Mouse (Mus musculus) hindbrain, embryonic 11.5 days (tissue): ENCODE data around the gene Paics. TPM values are rescaled to one million over a fixed set of nuclear protein-coding genes. Genes with fewer than 3 reads are reported as not detected.
"Not testable (repeated sequence)": the region's sequence is repeated elsewhere in the genome, so short reads cannot be mapped to it uniquely, and the experiment has no call there.

ENCODE experiments used
- ATAC-seq: fragments of 200-750 bp; cut with Nextera tagmentation; 2 replicates; pipeline ENCODE4 v1.8.0; 2017; ENCODE audit warnings: mild to moderate bottlenecking, moderate TSS enrichment, moderate library complexity; ENCODE audit not compliant: low FRiP score
- DNase-seq: peaks from one replicate; pipeline ENCODE4 v3.0.0-alpha.2; 2015; ENCODE audit warnings: low spot score
- H3K27ac ChIP-seq: fragments of 300-500 bp; sonication (generic); 2 replicates; pipeline ENCODE4 v1.5.1; 2014; ENCODE audit warnings: mild to moderate bottlenecking, low read depth, low read length
- H3K27me3 ChIP-seq: fragments of 300-500 bp; sonication (generic); 2 replicates; pipeline ENCODE4 v1.6.1; 2014; ENCODE audit warnings: mild to moderate bottlenecking, low read length, moderate library complexity, mixed read lengths; ENCODE audit not compliant: control insufficient read depth, insufficient read depth
- H3K36me3 ChIP-seq: fragments of 300-500 bp; sonication (generic); 2 replicates; pipeline ENCODE4 v1.6.1; 2014; ENCODE audit warnings: mild to moderate bottlenecking, low read length, moderate library complexity, mixed read lengths; ENCODE audit not compliant: control insufficient read depth, insufficient read depth
- H3K4me1 ChIP-seq: fragments of 300-500 bp; sonication (generic); replicated peaks from 2 replicates; pipeline ENCODE4 v1.6.1; 2014; ENCODE audit warnings: low read length, mixed read lengths; ENCODE audit not compliant: control insufficient read depth, insufficient read depth
- H3K4me2 ChIP-seq: fragments of 300-500 bp; sonication (generic); replicated peaks from 2 replicates; pipeline ENCODE4 v1.6.1; 2014; ENCODE audit warnings: mild to moderate bottlenecking, low read depth, low read length
- H3K4me3 ChIP-seq: fragments of 300-500 bp; sonication (generic); 2 replicates; pipeline ENCODE4 v1.5.1; 2014; ENCODE audit warnings: low read depth, low read length
- H3K9ac ChIP-seq: fragments of 300-500 bp; sonication (generic); 2 replicates; pipeline ENCODE4 v1.6.1; 2014; ENCODE audit warnings: low read depth, low read length
- H3K9me3 ChIP-seq: fragments of 300-500 bp; sonication (generic); 2 replicates; pipeline ENCODE4 v1.6.1; 2016; ENCODE audit warnings: low read length; ENCODE audit not compliant: control insufficient read depth
- WGBS: fragments of 180-500 bp; shearing (Covaris S2); extraction: QIAGEN DNeasy Blood & Tissue Kit; methylation state at CpG from one replicate; pipeline ENCODE4 v1.1.7; 2014; 5-methylcytosine and 5-hydroxymethylcytosine counted together
- polyA plus RNA-seq: library from polyadenylated mRNA; unstranded; fragments of >200 nt; fragmentation: Nextera tagmentation; extraction: Ambion mirVana; gene quantifications from 2 replicates; pipeline ENCODE4 v1.2.1, GENCODE M21; 2014

Paics gene
- polyA plus RNA-seq, 1 experiment from 2014 or later, result 351 TPM

- no peak overlapping the region for H3K4me3 ChIP-seq
- H3K36me3 ChIP-seq, result peaks cover 10% of the 10 kb centered on the region; the same call in 1 of the 2 replicates
- H3K27ac ChIP-seq, result no peak overlapping the region
- DNase-seq (no peak), ATAC-seq (no peak)
- H3K9ac ChIP-seq, result no peak overlapping the region
- H3K4me2 ChIP-seq, result no peak overlapping the region
- H3K27me3 ChIP-seq, result no peaks in the 10 kb centered on the region
- H3K9me3 ChIP-seq, result no peaks in the 10 kb centered on the region
- no peaks in the 10 kb centered on the region for H3K4me1 ChIP-seq
- WGBS, result 98% methylated on average over 1 of the region's 1 CpGs
Measured at GRCm38 (mm10) chr5:76957954-76958353, 6.8 kb downstream of the Paics start.

GRCm38 (mm10) chr5:76959587-76959986 is 8.5 kb downstream of the Paics start:
- ATAC-seq, result no peak
- 86% methylated on average over 5 of the region's 5 CpGs for WGBS
- peaks cover 10% of the 10 kb centered on the region; the same call in 1 of the 2 replicates for H3K36me3 ChIP-seq

GRCm38 (mm10) chr5:76962545-76962944 is 11.4 kb downstream of the Paics start:
- Histone ChIP-seq H3K9me3 (no peaks in the 10 kb centered on the region), H3K27ac (no peak overlapping the region), H3K9ac (no peak overlapping the region), H3K27me3 (no peaks in the 10 kb centered on the region), H3K4me3 (no peak overlapping the region), H3K4me1 (no peaks in the 10 kb centered on the region), H3K4me2 (no peak overlapping the region), H3K36me3 (peaks cover 10% of the 10 kb centered on the region; the same call in 1 of the 2 replicates)
- 79% methylated on average over 11 of the region's 11 CpGs for WGBS
- ATAC-seq (no peak), DNase-seq (no peak)

More at GRCm38 (mm10) chr5:76959587-76959986, 8.5 kb downstream of the Paics start:
- H3K4me2 ChIP-seq, result no peak overlapping the region
- DNase-seq, result no peak
- no peaks in the 10 kb centered on the region for H3K27me3 ChIP-seq
- no peaks in the 10 kb centered on the region for H3K4me1 ChIP-seq
- no peaks in the 10 kb centered on the region for H3K9me3 ChIP-seq
- H3K27ac ChIP-seq, result no peak overlapping the region
- H3K4me3 ChIP-seq, result no peak overlapping the region
- H3K9ac ChIP-seq, result no peak overlapping the region

- WGBS, result 95% methylated on average over 3 of the region's 3 CpGs
- Histone ChIP-seq H3K9ac (no peak overlapping the region), H3K4me1 (no peaks in the 10 kb centered on the region), H3K4me3 (no peak overlapping the region), H3K9me3 (no peaks in the 10 kb centered on the region), H3K4me2 (no peak overlapping the region), H3K36me3 (peaks cover 12% of the 10 kb centered on the region; the same call in 1 of the 2 replicates), H3K27me3 (no peaks in the 10 kb centered on the region), H3K27ac (no peak overlapping the region)
- no peak for DNase-seq
- no peak for ATAC-seq
Measured at GRCm38 (mm10) chr5:76964651-76965050, 13.5 kb downstream of the Paics start.

GRCm38 (mm10) chr5:76969250-76969649 is 18.1 kb downstream of the Paics start:
- H3K27me3 ChIP-seq, result no peaks in the 10 kb centered on the region
- no peaks in the 10 kb centered on the region for H3K9me3 ChIP-seq
- ATAC-seq (no peak), DNase-seq (no peak)
- H3K4me2 ChIP-seq, result no peak overlapping the region
- H3K36me3 ChIP-seq, result peaks cover 6% of the 10 kb centered on the region; the same call in 1 of the 2 replicates
- no peak overlapping the region for H3K4me3 ChIP-seq
- H3K9ac ChIP-seq, result no peak overlapping the region
- no peaks in the 10 kb centered on the region for H3K4me1 ChIP-seq
- 87% methylated on average over 5 of the region's 5 CpGs for WGBS
- no peak overlapping the region for H3K27ac ChIP-seq

GRCm38 (mm10) chr5:76971115-76971514 is 20.0 kb downstream of the Paics start:
- not testable (repeated sequence) for H3K27ac ChIP-seq, H3K9ac ChIP-seq, H3K27me3 ChIP-seq, H3K36me3 ChIP-seq, H3K4me1 ChIP-seq, DNase-seq, H3K4me2 ChIP-seq, ATAC-seq, H3K4me3 ChIP-seq, H3K9me3 ChIP-seq
- 84% methylated on average over 1 of the region's 1 CpGs for WGBS

- H3K9me3 ChIP-seq, result no peaks in the 10 kb centered on the region
- 72% methylated on average over 3 of the region's 3 CpGs for WGBS
- peak overlapping the region; percentile 79 for H3K4me2 ChIP-seq
- no peak overlapping the region for H3K27ac ChIP-seq
- peaks cover 6% of the 10 kb centered on the region; the same call in 1 of the 2 replicates for H3K36me3 ChIP-seq
- H3K4me3 ChIP-seq, result peak overlapping the region; percentile 94; the same call in 1 of the 2 replicates
- H3K4me1 ChIP-seq, result no peaks in the 10 kb centered on the region
- no peaks in the 10 kb centered on the region for H3K27me3 ChIP-seq
- no peak overlapping the region for H3K9ac ChIP-seq
- ATAC-seq (no peak), DNase-seq (no peak)
Measured at GRCm38 (mm10) chr5:76973488-76973887, 22.4 kb downstream of the Paics start.

- peak overlapping the region; percentile 81 for H3K9ac ChIP-seq
- H3K4me3 ChIP-seq, result peak overlapping the region; percentile 94
- H3K27ac ChIP-seq, result no peak overlapping the region
- peak overlapping the region; percentile 79 for H3K4me2 ChIP-seq
- no peaks in the 10 kb centered on the region for H3K4me1 ChIP-seq
- H3K27me3 ChIP-seq, result no peaks in the 10 kb centered on the region
- H3K36me3 ChIP-seq, result peaks cover 2% of the 10 kb centered on the region; the same call in 1 of the 2 replicates
- H3K9me3 ChIP-seq, result no peaks in the 10 kb centered on the region
- 3% methylated on average over 17 of the region's 17 CpGs for WGBS
- no peak for ATAC-seq
- no peak for DNase-seq
Measured at GRCm38 (mm10) chr5:76974207-76974553, 23.1 kb downstream of the Paics start.

GRCm38 (mm10) chr5:76974554-76975285 is 23.6 kb downstream of the Paics start, which contains the start of gene Srp72:
Srp72 (plus strand) TSS chr5:76974683.
- peak within 1 kb of the TSS; percentile 79 for H3K4me2 ChIP-seq
- peak within 1 kb of the TSS; percentile 78 for H3K27ac ChIP-seq
- ATAC-seq (peak; percentile 94), DNase-seq (peak; percentile 92)
- H3K4me3 ChIP-seq, result peak within 1 kb of the TSS; percentile 94
- peak within 1 kb of the TSS; percentile 81 for H3K9ac ChIP-seq
- no peaks in the 10 kb centered on the region for H3K4me1 ChIP-seq
- no peaks in the 10 kb centered on the region for H3K36me3 ChIP-seq
- WGBS, result under 1% methylated on average over 60 of the region's 60 CpGs
- H3K9me3 ChIP-seq, result no peaks in the 10 kb centered on the region
- no peaks in the 10 kb centered on the region for H3K27me3 ChIP-seq
